In the genomic region with DNA sequence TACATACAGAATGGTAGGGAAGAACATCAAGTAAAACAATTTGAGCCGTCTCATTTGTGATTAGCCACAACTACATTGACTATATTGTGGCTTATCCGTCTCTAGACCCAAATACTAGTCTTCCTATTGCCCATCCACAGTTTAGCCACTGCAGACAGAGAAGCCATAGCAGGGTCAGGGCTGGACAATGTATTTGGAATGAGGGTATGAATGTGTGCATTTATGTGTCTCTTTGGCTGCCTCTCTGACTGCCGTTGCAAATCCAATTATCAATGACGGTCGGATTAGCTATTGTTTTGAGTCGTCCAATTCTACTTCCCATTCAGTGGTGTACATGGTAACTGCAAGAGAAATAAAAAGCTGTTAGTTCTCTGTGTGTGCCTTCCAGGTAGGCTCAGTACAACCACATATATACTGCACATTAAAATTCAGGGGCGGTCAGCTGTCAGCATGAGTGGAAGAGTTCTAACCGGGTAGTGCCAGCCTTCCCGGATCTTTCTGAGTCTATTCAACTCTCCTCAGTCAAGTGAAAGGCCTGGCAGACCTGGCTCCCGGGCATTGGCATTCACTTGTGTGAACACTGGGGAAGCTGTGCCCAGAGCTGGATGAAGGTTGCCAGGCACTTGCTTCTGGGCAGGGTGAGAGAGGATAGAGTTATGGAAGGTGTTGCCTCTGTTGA, we compare ENCODE assay signal across 10 mouse cellular contexts. TPM values are rescaled to one million over a fixed set of nuclear protein-coding genes. Genes with fewer than 3 reads are reported as not detected.
A peak's percentile ranks its signal among the peaks of the same experiment; 100 is the strongest.
DNase-seq lines count a peak whose midpoint lies in the region; ATAC-seq and TF ChIP-seq lines count a peak whose summit lies in the region.
"Had no signal": no experiment of that assay in that cellular context is flagged by ENCODE, and none has a peak within 500 bp of the region (broad histone marks: within the 10 kb centered on the region; RNA-seq: fewer than 3 reads in every experiment).

No protein-coding gene starts in this region.

- TF ChIP-seq CTCF in brain, embryonic 14.5 days (IDR thresholded peaks at IDR 0.05; ENCODE audit: borderline replicate concordance, extremely low read depth, insufficient read depth, insufficient read length): no peak
- no peak for TF ChIP-seq CTCF in forebrain, postnatal 0 days (IDR thresholded peaks at IDR 0.05; ENCODE audit: low read depth)

- 26% methylated on average over 10 of the region's 10 CpGs for WGBS in forebrain, postnatal 0 days

- no peak for TF ChIP-seq POLR2A in brain, embryonic 14.5 days (IDR thresholded peaks at IDR 0.05; ENCODE audit: borderline replicate concordance, extremely low read depth, insufficient read depth, insufficient read length, poor library complexity, severe bottlenecking)

- intact Hi-C loops in left cerebral cortex, postnatal 4 days (cut with DNase I): no loop called here

- H3K9me3 ChIP-seq in forebrain, postnatal 0 days (ENCODE audit: low read length): no peaks in the 10 kb centered on the region
- H3K9me3 ChIP-seq: embryonic facial prominence, embryonic 12.5 days had no signal

- H3K36me3 ChIP-seq in forebrain, postnatal 0 days (ENCODE audit: insufficient read depth): no peaks in the 10 kb centered on the region
- H3K36me3 ChIP-seq: embryonic facial prominence, embryonic 12.5 days had no signal

- H3K27ac ChIP-seq in forebrain, postnatal 0 days (ENCODE audit: low read depth, low read length): peak overlapping the region; percentile 54; the same call in 1 of the 2 replicates
- H3K27ac ChIP-seq: embryonic facial prominence, embryonic 12.5 days had no signal

- H3K4me3 ChIP-seq in forebrain, postnatal 0 days (ENCODE audit: low read depth, low read length): no peak overlapping the region
- H3K4me3 ChIP-seq: embryonic facial prominence, embryonic 12.5 days had no signal

- peak; percentile 79 for ATAC-seq in forebrain, postnatal 0 days

- no peaks in the 10 kb centered on the region for H3K27me3 ChIP-seq in forebrain, postnatal 0 days (ENCODE audit: insufficient read depth, low read length)
- H3K27me3 ChIP-seq: embryonic facial prominence, embryonic 12.5 days had no signal

- H3K9ac ChIP-seq in forebrain, postnatal 0 days: no peak overlapping the region
- H3K9ac ChIP-seq: embryonic facial prominence, embryonic 12.5 days had no signal

- H3K4me2 ChIP-seq in forebrain, postnatal 0 days (ENCODE audit: low read depth): no peak overlapping the region
- H3K4me2 ChIP-seq: embryonic facial prominence, embryonic 12.5 days had no signal

- peak; percentile 78 for DNase-seq in gastrocnemius, adult 18-20 months (ENCODE audit: low spot score)
- DNase-seq in gastrocnemius, postnatal 4 days (ENCODE audit: low spot score in 2 of 2): no peak
- peak; percentile 82 for DNase-seq in brain, embryonic 14.5 days (ENCODE audit: low read depth)
- DNase-seq in forebrain, postnatal 0 days: peak; percentile 59
- peak; percentile 67 for DNase-seq in left cerebral cortex, postnatal 4 days
- DNase-seq in thymus, postnatal 36 days: no peak
- no peak for DNase-seq in thymus, postnatal 0 days (ENCODE audit: low spot score)
- no peak for DNase-seq in thymus, postnatal 14 days

- no peaks in the 10 kb centered on the region for H3K4me1 ChIP-seq in forebrain, postnatal 0 days (ENCODE audit: insufficient read depth)
- H3K4me1 ChIP-seq: embryonic facial prominence, embryonic 12.5 days had no signal

RNA-seq across cellular contexts. Expression of a gene that starts 59.2 kb away (rescaled TPM):
- total RNA-seq in gastrocnemius, adult 18-20 months (2021): 10 to 100 TPM; 18.2 to 21.3 TPM
- total RNA-seq in gastrocnemius, postnatal 4 days (2021): 10 to 100 TPM; 12.1 to 17.8 TPM
- polyA plus RNA-seq in brain, embryonic 14.5 days (2012; rRNA removed): 2.5 and 6.3 TPM in 2 replicates
- total RNA-seq in forebrain, postnatal 0 days (2014; rRNA removed): 24.5 and 34.7 TPM in 2 replicates
- polyA plus RNA-seq in forebrain, postnatal 0 days (2015; fragmentation: Nextera tagmentation; extraction: Ambion mirVana): 3.7 and 11.8 TPM in 2 replicates
- total RNA-seq in left cerebral cortex, postnatal 4 days (2021): 10 to 100 TPM; 52.0 to 60.8 TPM
- polyA plus RNA-seq in thymus, postnatal 0 days (2015; fragmentation: Nextera tagmentation; extraction: Ambion mirVana): 1.1 and 1.5 TPM in 2 replicates
- total RNA-seq: megakaryocyte, adult 5-6 weeks had no signal

Comparison
In these comparisons a context has a peak if more than half of its experiments do, and no peak if none do; other contexts are left out.
1. DNase-seq: peak in gastrocnemius, adult 18-20 months (single experiment), brain, embryonic 14.5 days (single experiment), forebrain, postnatal 0 days (single experiment) and left cerebral cortex, postnatal 4 days (single experiment); none in gastrocnemius, postnatal 4 days (0 of 2), thymus, postnatal 36 days (0 of 2), thymus, postnatal 0 days (single experiment) and thymus, postnatal 14 days (single experiment).